Mouse (Mus musculus): ENCODE data around the gene Pacs2. TPM values are rescaled to one million over a fixed set of nuclear protein-coding genes. Genes with fewer than 3 reads are reported as not detected.

Pacs2 gene
- polyA plus RNA-seq, 1 experiment from 2014 or later, result 26.3 TPM

Small RNAs within 50 kb of the gene (microRNA-seq; reads per million reads assigned to microRNA genes)
- gene Gm44471, result not detected

Other genes with a start within 250 kb of the Pacs2 start
- gene Ahnak2, start 211.9 kb upstream of the Pacs2 start, polyA plus RNA-seq (2016; fragmentation: Nextera tagmentation; extraction: Ambion mirVana), result 0.05 and 0.19 TPM in 2 replicates
- gene Clba1, start 205.6 kb upstream of the Pacs2 start, polyA plus RNA-seq (2016; fragmentation: Nextera tagmentation; extraction: Ambion mirVana), result 13.7 and 15.6 TPM in 2 replicates
- 144 and 149 TPM in 2 replicates for gene Cdca4, start 185.1 kb upstream of the Pacs2 start, polyA plus RNA-seq (2016; fragmentation: Nextera tagmentation; extraction: Ambion mirVana)
- gene Gpr132, start 146.3 kb upstream of the Pacs2 start, polyA plus RNA-seq (2016; fragmentation: Nextera tagmentation; extraction: Ambion mirVana), result not detected in 2 replicates
- gene Jag2, start 84.7 kb upstream of the Pacs2 start, polyA plus RNA-seq (2016; fragmentation: Nextera tagmentation; extraction: Ambion mirVana), result 5.6 and 6.2 TPM in 2 replicates
- 51.5 and 54.4 TPM in 2 replicates for gene Nudt14, start 72.4 kb upstream of the Pacs2 start, polyA plus RNA-seq (2016; fragmentation: Nextera tagmentation; extraction: Ambion mirVana)
- gene Btbd6, start 38.0 kb upstream of the Pacs2 start, polyA plus RNA-seq (2016; fragmentation: Nextera tagmentation; extraction: Ambion mirVana), result 28.2 and 29.2 TPM in 2 replicates
- 70.2 and 74.2 TPM in 2 replicates for gene Brf1, start 13.8 kb upstream of the Pacs2 start, polyA plus RNA-seq (2016; fragmentation: Nextera tagmentation; extraction: Ambion mirVana)
- 0.26 TPM in 1 of 2 replicates, not detected in the other for gene Tex22, start 60.0 kb downstream of the Pacs2 start, polyA plus RNA-seq (2016; fragmentation: Nextera tagmentation; extraction: Ambion mirVana)
- gene Mta1, start 83.8 kb downstream of the Pacs2 start, polyA plus RNA-seq (2016; fragmentation: Nextera tagmentation; extraction: Ambion mirVana), result 22.2 and 22.7 TPM in 2 replicates
- 223 and 227 TPM in 2 replicates for gene Crip2, start 125.7 kb downstream of the Pacs2 start, polyA plus RNA-seq (2016; fragmentation: Nextera tagmentation; extraction: Ambion mirVana)
- gene Crip1, start 131.8 kb downstream of the Pacs2 start, polyA plus RNA-seq (2016; fragmentation: Nextera tagmentation; extraction: Ambion mirVana), result 48.5 and 62.0 TPM in 2 replicates
- gene Tedc1, start 141.9 kb downstream of the Pacs2 start, polyA plus RNA-seq (2016; fragmentation: Nextera tagmentation; extraction: Ambion mirVana), result 48.3 and 49.6 TPM in 2 replicates
- gene Tmem121, start 171.4 kb downstream of the Pacs2 start, polyA plus RNA-seq (2016; fragmentation: Nextera tagmentation; extraction: Ambion mirVana), result 21.6 and 21.9 TPM in 2 replicates

Data from forebrain, embryonic 12.5 days (tissue).